Mouse (Mus musculus): Measurements from ENCODE around the gene Dmc1. TPM values are rescaled to one million over a fixed set of nuclear protein-coding genes. Genes with fewer than 3 reads are reported as not detected.
A peak's percentile ranks its signal among the peaks of the same experiment; 100 is the strongest.

Dmc1 gene
- total RNA-seq (2014; rRNA removed) = 0.90 and 1.1 TPM in 2 replicates
- 0.93 and 1.1 TPM in 2 replicates for polyA plus RNA-seq (2015; fragmentation: Nextera tagmentation; extraction: Ambion mirVana)

GRCm38 (mm10) chr15:79604990-79605665 is at the start of gene Dmc1:
TSS of gene Dmc1 (minus strand) at chr15:79605109.
- Histone ChIP-seq H3K4me1 (ENCODE audit: insufficient read depth, low read length) (no peaks in the 10 kb centered on the region; the same call in 1 of the 2 replicates), H3K27ac (ENCODE audit: low read depth, low read length) (no peak within 1 kb of the TSS), H3K4me2 (ENCODE audit: low read depth, low read length, poor library complexity, severe bottlenecking) (peak within 1 kb of the TSS; percentile 50), H3K4me3 (ENCODE audit: low read depth, low read length) (peak within 1 kb of the TSS; percentile 32), H3K36me3 (ENCODE audit: insufficient read depth, low read length) (no peaks in the 10 kb centered on the region), H3K9me3 (ENCODE audit: low read length) (no peaks in the 10 kb centered on the region), H3K27me3 (ENCODE audit: insufficient read depth, low read length) (no peaks in the 10 kb centered on the region), H3K9ac (replicated peaks; ENCODE audit: low read length, poor library complexity, severe bottlenecking) (no peak within 1 kb of the TSS)
- no peak for TF ChIP-seq CTCF (IDR thresholded peaks at IDR 0.05)
- no peak for ATAC-seq (ENCODE audit: low FRiP score)
- 13% methylated on average over 37 of the region's 37 CpGs for WGBS
- DNase-seq (ENCODE audit: low spot score) = peak; percentile 40

- H3K27ac ChIP-seq (ENCODE audit: low read depth, low read length) = no peak overlapping the region
- H3K27me3 ChIP-seq (ENCODE audit: insufficient read depth, low read length) = no peaks in the 10 kb centered on the region
- H3K9ac ChIP-seq (replicated peaks; ENCODE audit: low read length, poor library complexity, severe bottlenecking) = no peak overlapping the region
- 77% methylated on average over 4 of the region's 4 CpGs for WGBS
- DNase-seq (ENCODE audit: low spot score) (peak; percentile 9), ATAC-seq (ENCODE audit: low FRiP score) (no peak)
- no peaks in the 10 kb centered on the region for H3K9me3 ChIP-seq (ENCODE audit: low read length)
- no peak overlapping the region for H3K4me3 ChIP-seq (ENCODE audit: low read depth, low read length)
- H3K4me1 ChIP-seq (ENCODE audit: insufficient read depth, low read length) = no peaks in the 10 kb centered on the region
- TF ChIP-seq CTCF (IDR thresholded peaks at IDR 0.05) = peak; percentile 71
- H3K36me3 ChIP-seq (ENCODE audit: insufficient read depth, low read length) = peaks cover 18% of the 10 kb centered on the region
- H3K4me2 ChIP-seq (ENCODE audit: low read depth, low read length, poor library complexity, severe bottlenecking) = no peak overlapping the region
These were observed 46.6 kb upstream of the Dmc1 start for GRCm38 (mm10) chr15:79651481-79651880.

- Histone ChIP-seq H3K27ac (ENCODE audit: low read depth, low read length) (no peak overlapping the region), H3K4me1 (ENCODE audit: insufficient read depth, low read length) (no peaks in the 10 kb centered on the region), H3K4me2 (ENCODE audit: low read depth, low read length, poor library complexity, severe bottlenecking) (no peak overlapping the region), H3K4me3 (ENCODE audit: low read depth, low read length) (no peak overlapping the region), H3K9ac (replicated peaks; ENCODE audit: low read length, poor library complexity, severe bottlenecking) (no peak overlapping the region), H3K36me3 (ENCODE audit: insufficient read depth, low read length) (peaks cover 18% of the 10 kb centered on the region), H3K9me3 (ENCODE audit: low read length) (no peaks in the 10 kb centered on the region), H3K27me3 (ENCODE audit: insufficient read depth, low read length) (no peaks in the 10 kb centered on the region)
- TF ChIP-seq CTCF (IDR thresholded peaks at IDR 0.05) = peak; percentile 75
- ATAC-seq (ENCODE audit: low FRiP score) (no peak), DNase-seq (ENCODE audit: low spot score) (peak; percentile 15)
These were observed 45.7 kb upstream of the Dmc1 start for GRCm38 (mm10) chr15:79650569-79650968.

- Histone ChIP-seq H3K27ac (ENCODE audit: low read depth, low read length) (no peak overlapping the region), H3K4me2 (ENCODE audit: low read depth, low read length, poor library complexity, severe bottlenecking) (no peak overlapping the region), H3K36me3 (ENCODE audit: insufficient read depth, low read length) (peaks cover 28% of the 10 kb centered on the region), H3K4me3 (ENCODE audit: low read depth, low read length) (no peak overlapping the region), H3K4me1 (ENCODE audit: insufficient read depth, low read length) (no peaks in the 10 kb centered on the region), H3K9ac (replicated peaks; ENCODE audit: low read length, poor library complexity, severe bottlenecking) (no peak overlapping the region), H3K9me3 (ENCODE audit: low read length) (no peaks in the 10 kb centered on the region), H3K27me3 (ENCODE audit: insufficient read depth, low read length) (no peaks in the 10 kb centered on the region)
- TF ChIP-seq CTCF (IDR thresholded peaks at IDR 0.05) = no peak
- no peak for DNase-seq (ENCODE audit: low spot score)
- no peak for ATAC-seq (ENCODE audit: low FRiP score)
- WGBS = 83% methylated on average over 11 of the region's 12 CpGs
These were observed 43.2 kb upstream of the Dmc1 start for GRCm38 (mm10) chr15:79648130-79648529.

- no peak overlapping the region for H3K9ac ChIP-seq (replicated peaks; ENCODE audit: low read length, poor library complexity, severe bottlenecking)
- H3K27me3 ChIP-seq (ENCODE audit: insufficient read depth, low read length) = no peaks in the 10 kb centered on the region
- DNase-seq (ENCODE audit: low spot score) (no peak), ATAC-seq (ENCODE audit: low FRiP score) (no peak)
- H3K36me3 ChIP-seq (ENCODE audit: insufficient read depth, low read length) = peaks cover 43% of the 10 kb centered on the region
- no peak overlapping the region for H3K4me3 ChIP-seq (ENCODE audit: low read depth, low read length)
- H3K4me2 ChIP-seq (ENCODE audit: low read depth, low read length, poor library complexity, severe bottlenecking) = no peak overlapping the region
- H3K4me1 ChIP-seq (ENCODE audit: insufficient read depth, low read length) = no peaks in the 10 kb centered on the region
- 82% methylated on average over 2 of the region's 2 CpGs for WGBS
- H3K9me3 ChIP-seq (ENCODE audit: low read length) = no peaks in the 10 kb centered on the region
- no peak for TF ChIP-seq CTCF (IDR thresholded peaks at IDR 0.05)
- no peak overlapping the region for H3K27ac ChIP-seq (ENCODE audit: low read depth, low read length)
These were observed 40.6 kb upstream of the Dmc1 start for GRCm38 (mm10) chr15:79645483-79645882.

- Histone ChIP-seq H3K36me3 (ENCODE audit: insufficient read depth, low read length) (peaks cover 44% of the 10 kb centered on the region), H3K4me1 (ENCODE audit: insufficient read depth, low read length) (no peaks in the 10 kb centered on the region), H3K9ac (replicated peaks; ENCODE audit: low read length, poor library complexity, severe bottlenecking) (no peak overlapping the region), H3K4me3 (ENCODE audit: low read depth, low read length) (no peak overlapping the region), H3K4me2 (ENCODE audit: low read depth, low read length, poor library complexity, severe bottlenecking) (no peak overlapping the region), H3K27me3 (ENCODE audit: insufficient read depth, low read length) (no peaks in the 10 kb centered on the region), H3K27ac (ENCODE audit: low read depth, low read length) (no peak overlapping the region), H3K9me3 (ENCODE audit: low read length) (no peaks in the 10 kb centered on the region)
- WGBS = 80% methylated on average over 11 of the region's 12 CpGs
- ATAC-seq (ENCODE audit: low FRiP score) (no peak), DNase-seq (ENCODE audit: low spot score) (no peak)
- no peak for TF ChIP-seq CTCF (IDR thresholded peaks at IDR 0.05)
These were observed 36.4 kb upstream of the Dmc1 start for GRCm38 (mm10) chr15:79641135-79641817.

Data from midbrain, postnatal 0 days (tissue).